Mouse (Mus musculus) MEL (cell line): ENCODE measurements around the gene Shisa2. TPM values are rescaled to one million over a fixed set of nuclear protein-coding genes. Genes with fewer than 3 reads are reported as not detected.

Experiments used
- DNase-seq: peaks from one replicate; pipeline ENCODE4 v3.0.0; 2011; ENCODE audit warnings: low read depth, low spot score
- H3K27ac ChIP-seq: 2 replicates; pipeline ENCODE4 v1.5.1; 2012; ENCODE audit warnings: low read depth, mild to moderate bottlenecking, control low read depth, low read length, moderate library complexity; ENCODE audit not compliant: control insufficient read depth
- H3K27me3 ChIP-seq, 2 experiments: fragments of 150-350 bp in 1 of 2; sonication (generic) in 1 of 2; 2 replicates each; pipeline ENCODE4 v1.6.1; 2012; ENCODE audit warnings: low read length in 2 of 2, mild to moderate bottlenecking in 2 of 2, improper control_type of control experiment in 1 of 2, moderate library complexity in 1 of 2; ENCODE audit not compliant: insufficient read depth in 2 of 2, control insufficient read depth in 1 of 2
- H3K36me3 ChIP-seq, 2 experiments: 2 replicates each; pipeline ENCODE4 v1.6.1; 2012 to 2014; ENCODE audit warnings: low read length in 2 of 2, improper control_type of control experiment in 1 of 2, inconsistent platforms in 1 of 2, mild to moderate bottlenecking in 1 of 2; ENCODE audit not compliant: insufficient read depth in 2 of 2, control insufficient read depth in 1 of 2
- H3K4me1 ChIP-seq, 2 experiments: fragments of 150-350 bp in 1 of 2; sonication (generic) in 1 of 2; 2 replicates each; pipeline ENCODE4 v1.6.1; 2012; ENCODE audit warnings: low read length in 2 of 2, improper control_type of control experiment in 1 of 2, mild to moderate bottlenecking in 1 of 2; ENCODE audit not compliant: insufficient read depth in 2 of 2, control insufficient read depth in 1 of 2
- H3K4me3 ChIP-seq, 2 experiments: fragments of 150-350 bp in 1 of 2; sonication (generic) in 1 of 2; 2 replicates each; pipeline ENCODE4 v1.5.1; 2012; ENCODE audit warnings: low read depth in 2 of 2, low read length in 2 of 2, mild to moderate bottlenecking in 2 of 2, moderate library complexity in 2 of 2, control low read depth in 1 of 2, improper control_type of control experiment in 1 of 2; ENCODE audit not compliant: control insufficient read depth in 1 of 2, insufficient read depth in 1 of 2
- H3K79me2 ChIP-seq: 2 replicates; pipeline ENCODE4 v1.6.1; 2012; ENCODE audit warnings: mild to moderate bottlenecking, low read length, moderate library complexity; ENCODE audit not compliant: control insufficient read depth, poor library complexity, insufficient read depth
- H3K9ac ChIP-seq: 2 replicates; pipeline ENCODE4 v1.6.1; 2012; ENCODE audit warnings: low read depth, mild to moderate bottlenecking, control low read depth, low read length, moderate library complexity; ENCODE audit not compliant: control insufficient read depth, poor library complexity, severe bottlenecking
- H3K9me3 ChIP-seq: fragments of 150-350 bp; sonication (generic); replicated peaks from 2 replicates; pipeline ENCODE4 v1.6.1; 2012; ENCODE audit warnings: mild to moderate bottlenecking, low read length, improper control_type of control experiment, moderate library complexity; ENCODE audit not compliant: insufficient read depth
- BHLHE40 ChIP-seq: IDR thresholded peaks from 2 replicates; pipeline ENCODE4 v1.6.1; 2012; ENCODE audit warnings: low read depth, mild to moderate bottlenecking, inconsistent platforms, low read length, improper control_type of control experiment, borderline replicate concordance
- CHD2 ChIP-seq: IDR thresholded peaks from 2 replicates; pipeline ENCODE4 v1.6.1; 2011; ENCODE audit warnings: low read length, improper control_type of control experiment
- CTCF ChIP-seq, 3 experiments: IDR thresholded peaks in 2 of 3; conservative IDR thresholded peaks in 1 of 3; 2 replicates each; pipeline ENCODE4 v1.5.1; 2011 to 2012; ENCODE audit warnings: low read length in 3 of 3, low read depth in 2 of 3, mild to moderate bottlenecking in 2 of 3, improper control_type of control experiment in 1 of 3, inconsistent platforms in 1 of 3, mixed read lengths in 1 of 3, moderate library complexity in 1 of 3; ENCODE audit not compliant: control insufficient read depth in 1 of 3, insufficient read depth in 1 of 3, poor library complexity in 1 of 3, severe bottlenecking in 1 of 3
- E2F4 ChIP-seq: IDR thresholded peaks from 2 replicates; pipeline ENCODE4 v1.6.1; 2011; ENCODE audit warnings: low read depth, low read length, improper control_type of control experiment, borderline replicate concordance
- ELF1 ChIP-seq: IDR thresholded peaks from 2 replicates; pipeline ENCODE4 v1.6.1; 2014; ENCODE audit warnings: low read depth, mild to moderate bottlenecking, inconsistent platforms, low read length, improper control_type of control experiment, moderate library complexity
- EP300 ChIP-seq, 2 experiments: IDR thresholded peaks; 2 replicates each; pipeline ENCODE4 v1.6.1; 2011; ENCODE audit warnings: improper control_type of control experiment in 2 of 2, low read length in 2 of 2, low read depth in 1 of 2, mild to moderate bottlenecking in 1 of 2
- ETS1 ChIP-seq: IDR thresholded peaks from 2 replicates; pipeline ENCODE4 v1.6.1; 2012; ENCODE audit warnings: low read depth, mild to moderate bottlenecking, inconsistent platforms, low read length, improper control_type of control experiment, moderate library complexity
- GABPA ChIP-seq: IDR thresholded peaks from 2 replicates; pipeline ENCODE4 v1.6.1; 2012; ENCODE audit warnings: low read depth, mild to moderate bottlenecking, inconsistent platforms, low read length, improper control_type of control experiment, moderate library complexity
- GATA1 ChIP-seq: IDR thresholded peaks from 2 replicates; pipeline ENCODE4 v1.6.1; 2011; ENCODE audit warnings: low read depth, low read length, improper control_type of control experiment
- KAT2A ChIP-seq: conservative IDR thresholded peaks from 2 replicates; pipeline ENCODE4 v1.6.1; 2012; ENCODE audit warnings: low read depth, low read length, improper control_type of control experiment, inconsistent platforms
- MAFK ChIP-seq: IDR thresholded peaks from 2 replicates; pipeline ENCODE4 v1.6.1; 2011; ENCODE audit warnings: low read depth, mild to moderate bottlenecking, low read length, improper control_type of control experiment, borderline replicate concordance
- MAX ChIP-seq: IDR thresholded peaks from 2 replicates; pipeline ENCODE4 v1.6.1; 2011; ENCODE audit warnings: low read length, improper control_type of control experiment
- MYC ChIP-seq: IDR thresholded peaks from 2 replicates; pipeline ENCODE4 v1.6.1; 2011; ENCODE audit warnings: low read depth, mild to moderate bottlenecking, low read length, improper control_type of control experiment, moderate library complexity
- NELFE ChIP-seq: IDR thresholded peaks from 2 replicates; pipeline ENCODE4 v1.6.1; 2011; ENCODE audit warnings: low read depth, low read length, improper control_type of control experiment
- NRF1 ChIP-seq: IDR thresholded peaks from 2 replicates; pipeline ENCODE4 v1.6.1; 2014; ENCODE audit warnings: low read depth, mild to moderate bottlenecking, inconsistent platforms, low read length, improper control_type of control experiment, moderate library complexity; ENCODE audit not compliant: poor library complexity, insufficient read depth, severe bottlenecking
- POLR2A ChIP-seq, 2 experiments: IDR thresholded peaks; 2 replicates each; pipeline ENCODE4 v1.6.1; 2011 to 2012; ENCODE audit warnings: low read length in 2 of 2, mild to moderate bottlenecking in 2 of 2, control low read depth in 1 of 2, improper control_type of control experiment in 1 of 2, low read depth in 1 of 2, moderate library complexity in 1 of 2; ENCODE audit not compliant: control insufficient read depth in 1 of 2, insufficient read depth in 1 of 2, poor library complexity in 1 of 2
- POLR2AphosphoS5 ChIP-seq: IDR thresholded peaks from 2 replicates; pipeline ENCODE4 v1.6.1; 2012; ENCODE audit warnings: low read depth, borderline replicate concordance, mild to moderate bottlenecking, inconsistent platforms, low read length, moderate library complexity, mixed read lengths
- RAD21 ChIP-seq: IDR thresholded peaks from 2 replicates; pipeline ENCODE4 v1.6.1; 2011; ENCODE audit warnings: mild to moderate bottlenecking, low read depth, low read length, improper control_type of control experiment
- SIN3A ChIP-seq: IDR thresholded peaks from 2 replicates; pipeline ENCODE4 v1.6.1; 2012; ENCODE audit warnings: low read length, improper control_type of control experiment, inconsistent platforms
- SMC3 ChIP-seq: IDR thresholded peaks from 2 replicates; pipeline ENCODE4 v1.6.1; 2011; ENCODE audit warnings: low read depth, low read length, improper control_type of control experiment
- TBP ChIP-seq: IDR thresholded peaks from 2 replicates; pipeline ENCODE4 v1.8.0; 2011; ENCODE audit warnings: low read depth, low read length, improper control_type of control experiment
- TCF12 ChIP-seq: IDR thresholded peaks from 2 replicates; pipeline ENCODE4 v1.6.1; 2014; ENCODE audit warnings: low read depth, mild to moderate bottlenecking, inconsistent platforms, low read length, improper control_type of control experiment, moderate library complexity
- ZMIZ1 ChIP-seq: IDR thresholded peaks from 2 replicates; pipeline ENCODE4 v1.6.1; 2012; ENCODE audit warnings: low read depth, mild to moderate bottlenecking, inconsistent platforms, low read length, improper control_type of control experiment, moderate library complexity
- ZNF384 ChIP-seq: IDR thresholded peaks from 2 replicates; pipeline ENCODE4 v1.6.1; 2012; ENCODE audit warnings: low read depth, mild to moderate bottlenecking, inconsistent platforms, low read length, improper control_type of control experiment
- polyA plus RNA-seq, 2 experiments: library from polyadenylated mRNA; stranded (reverse) in 1 of 2; unstranded in 1 of 2; fragments of >175 nt in 1 of 2; fragments of >200 nt in 1 of 2; gene quantifications; 2 replicates each; pipeline versions ENCODE4 v1.2.1 to v1.2.4; 2012; ENCODE audit warnings: low replicate concordance in 2 of 2, low read depth in 1 of 2; ENCODE audit not compliant: insufficient read length in 2 of 2, insufficient read depth in 1 of 2, missing spikeins in 1 of 2
- total RNA-seq: library from RNA; depleted of rRNA; stranded (reverse); fragments of 300-350 nt; gene quantifications from 2 replicates; pipeline ENCODE4 v1.2.3, GENCODE M21; 2012

Shisa2 gene
- total and polyA plus RNA-seq, 3 experiments, result not detected

DNA sequence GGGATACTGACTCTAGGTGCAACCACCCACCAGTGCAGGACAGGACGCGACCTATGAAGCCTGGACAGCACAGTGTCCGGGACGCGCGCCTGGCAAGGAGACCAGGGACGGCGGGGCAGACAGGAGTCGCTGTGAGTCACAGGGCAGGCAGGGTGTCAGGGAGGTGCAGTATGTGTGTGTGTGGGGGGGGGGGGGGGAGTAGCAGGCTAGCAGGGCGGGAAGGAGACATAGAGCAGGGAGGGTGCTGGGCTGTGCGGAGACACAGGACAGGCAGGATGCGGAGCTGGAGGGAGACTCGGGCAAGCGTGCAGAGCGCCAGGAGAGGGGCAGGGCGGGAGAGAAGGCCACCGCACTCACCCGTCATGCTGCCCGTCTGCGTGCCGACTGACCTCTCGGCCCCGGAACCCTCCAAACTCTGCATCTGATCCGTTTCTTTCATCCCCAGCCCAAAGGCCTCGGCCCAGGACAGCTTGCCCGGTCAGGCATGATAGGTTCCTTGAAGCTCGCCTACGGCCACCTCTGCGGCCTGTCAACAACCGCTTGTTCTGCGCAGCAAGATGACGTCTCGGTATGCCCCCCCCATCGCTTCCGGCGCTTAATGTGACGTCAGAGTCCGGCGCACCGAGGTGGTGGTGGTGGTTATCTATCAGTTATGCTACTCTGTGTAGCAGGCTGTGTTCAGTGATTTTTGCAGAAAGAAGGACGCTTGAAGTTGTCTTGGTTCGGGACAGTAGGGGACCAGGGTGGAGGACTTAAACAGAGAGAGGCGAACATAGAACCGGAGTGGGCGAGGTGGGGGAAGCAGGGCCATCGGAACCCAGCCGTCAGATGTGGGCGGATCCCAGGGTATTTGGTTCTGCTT is 27.5 kb upstream of the Shisa2 start, which contains the start of gene Cdadc1 (continued):
- TF ChIP-seq NELFE, result peak; percentile 71
- peak; percentile 50; the same call in 1 of the 2 replicates for TF ChIP-seq TCF12
- TF ChIP-seq RAD21, result no peak
- no peak for TF ChIP-seq POLR2AphosphoS5
- peak; percentile 62 for TF ChIP-seq MAX
- TF ChIP-seq GABPA, result no peak
- peak in 1 of 2 experiments; percentile 26; a peak in 1 of 4 replicates for TF ChIP-seq EP300 (IDR thresholded peaks at IDR 0.05; ENCODE audit: low read depth in 1 of 2, low read length in 2 of 2)
- peak; percentile 55 to 77; a peak in 3 of 4 replicates for TF ChIP-seq POLR2A (IDR thresholded peaks at IDR 0.05; ENCODE audit: control insufficient read depth in 1 of 2, insufficient read depth in 1 of 2, low read depth in 1 of 2, low read length in 2 of 2, poor library complexity in 1 of 2)
- peak; percentile 96 for TF ChIP-seq SIN3A
- TF ChIP-seq ZMIZ1, result peak; percentile 68
- TF ChIP-seq ZNF384, result no peak
- peak; percentile 46; the same call in 1 of the 2 replicates for TF ChIP-seq GATA1
- no peak for TF ChIP-seq SMC3

DNA sequence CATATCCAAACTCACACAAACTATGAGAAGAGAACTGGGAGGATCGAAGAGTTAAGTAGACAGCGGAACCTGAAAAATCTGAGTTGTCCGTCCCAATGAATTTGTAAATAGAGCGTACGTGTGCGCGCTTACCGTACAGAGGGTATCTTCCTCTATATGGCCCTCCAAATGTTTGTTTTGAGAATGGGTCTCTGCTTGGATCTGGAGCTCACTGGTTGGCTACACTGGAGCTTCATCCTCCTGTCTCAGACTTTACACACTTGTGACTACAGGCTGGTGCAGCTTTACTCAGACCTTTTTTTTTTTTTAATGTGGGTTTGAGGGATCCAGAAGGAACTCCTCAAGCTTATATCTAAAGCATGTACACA is 26.9 kb upstream of the Shisa2 start:
- Histone ChIP-seq H3K36me3 (peaks cover 0 to 5% of the 10 kb centered on the region in 2 experiments; a peak in 2 of 4 replicates), H3K79me2 (peaks cover 8% of the 10 kb centered on the region; the same call in 1 of the 2 replicates), H3K4me3 (peak overlapping the region; percentile 72 to 85), H3K4me1 (peaks cover 0 to 3% of the 10 kb centered on the region in 2 experiments; a peak in 2 of 4 replicates), H3K9ac (peak overlapping the region; percentile 68), H3K9me3 (no peaks in the 10 kb centered on the region), H3K27ac (no peak overlapping the region), H3K27me3 (peaks cover 0 to 3% of the 10 kb centered on the region in 2 experiments; a peak in 2 of 4 replicates)
- TF ChIP-seq ELF1 (no peak), ETS1 (no peak), KAT2A (no peak), TBP (no peak)
- DNase-seq, result no peak

DNA sequence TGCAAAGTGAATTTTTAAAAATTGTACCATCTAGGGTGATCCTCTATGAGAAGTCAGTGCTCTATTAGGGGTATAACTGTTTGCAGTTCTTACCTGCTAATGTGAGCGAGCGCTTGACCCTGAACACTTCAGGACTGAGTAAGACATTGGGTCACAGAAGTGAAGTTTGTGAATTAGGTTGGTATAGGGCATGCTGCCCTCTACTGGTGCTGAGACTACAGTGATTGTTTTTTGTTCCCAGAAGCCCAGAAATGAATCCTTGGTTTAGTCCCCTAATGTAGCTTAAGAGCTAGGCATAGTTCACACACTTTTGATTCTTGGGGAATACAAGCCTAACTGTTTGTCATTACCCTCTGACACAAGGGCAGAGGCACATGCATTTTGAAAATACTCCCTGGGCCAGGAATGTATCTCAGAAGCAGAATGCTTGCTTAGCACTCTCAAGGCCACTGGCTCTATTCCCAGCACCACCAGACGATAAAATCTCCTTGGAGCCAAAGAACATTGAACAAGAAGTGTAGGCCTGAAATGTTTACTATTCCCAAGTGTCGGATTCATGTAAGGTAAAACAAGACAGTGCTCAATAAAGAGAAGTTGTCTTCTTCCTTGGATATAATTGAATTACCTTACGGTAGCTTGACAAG is 21.0 kb upstream of the Shisa2 start:
- no peaks in the 10 kb centered on the region for H3K9me3 ChIP-seq
- H3K36me3 ChIP-seq, result no peaks in the 10 kb centered on the region
- H3K4me1 ChIP-seq, result no peaks in the 10 kb centered on the region
- H3K9ac ChIP-seq, result no peak overlapping the region
- H3K4me3 ChIP-seq, result no peak overlapping the region
- TF ChIP-seq RAD21 (peak; percentile 48), MYC (no peak), GATA1 (no peak), SMC3 (peak; percentile 48), E2F4 (no peak), CHD2 (no peak), CTCF (IDR thresholded peaks at IDR 0.05 in 2 of 3, conservative IDR thresholded peaks at IDR 0.05 in 1 of 3; ENCODE audit: control insufficient read depth in 1 of 3, insufficient read depth in 1 of 3, low read depth in 2 of 3, low read length in 3 of 3, poor library complexity in 1 of 3, severe bottlenecking in 1 of 3) (peak; percentile 13 to 72 (median 68); a peak in 5 of 6 replicates), ZMIZ1 (no peak), MAFK (no peak), BHLHE40 (no peak), NRF1 (no peak), ELF1 (no peak), POLR2AphosphoS5 (no peak)
- peak; percentile 52 for DNase-seq
- H3K27me3 ChIP-seq, result peaks cover 0 to 3% of the 10 kb centered on the region in 2 experiments; a peak in 2 of 4 replicates
- H3K27ac ChIP-seq, result no peak overlapping the region
- H3K79me2 ChIP-seq, result no peaks in the 10 kb centered on the region
